Mouse (Mus musculus): ENCODE data around the gene Epha6. TPM values are rescaled to one million over a fixed set of nuclear protein-coding genes. Genes with fewer than 3 reads are reported as not detected.

The Epha6 gene
- total RNA-seq, 1 experiment from 2014 or later = 0.23 TPM

DNA sequence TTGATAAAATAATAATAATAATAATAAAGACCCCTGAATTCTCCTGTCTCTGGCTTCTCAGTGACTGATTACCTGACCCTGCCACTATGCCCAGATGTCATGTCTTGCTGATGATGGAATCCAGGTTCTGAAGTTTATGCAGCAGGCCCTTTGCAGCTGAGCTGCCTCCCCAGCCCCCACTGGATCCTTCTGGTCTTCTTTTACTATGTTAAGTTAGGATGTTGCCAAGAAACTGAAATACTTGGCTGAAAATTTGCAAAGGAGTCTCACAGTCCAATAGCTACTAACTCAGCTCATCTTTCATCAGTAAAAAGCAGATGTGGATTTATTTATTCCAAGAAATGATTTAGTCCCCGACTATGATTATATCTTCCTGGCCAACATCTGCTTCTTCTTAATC lies 861.7 kb downstream of the Epha6 start:
- no peak for ATAC-seq (ENCODE audit: extremely low read depth, insufficient number of reproducible peaks, low FRiP score, poor library complexity, severe bottlenecking)

DNA sequence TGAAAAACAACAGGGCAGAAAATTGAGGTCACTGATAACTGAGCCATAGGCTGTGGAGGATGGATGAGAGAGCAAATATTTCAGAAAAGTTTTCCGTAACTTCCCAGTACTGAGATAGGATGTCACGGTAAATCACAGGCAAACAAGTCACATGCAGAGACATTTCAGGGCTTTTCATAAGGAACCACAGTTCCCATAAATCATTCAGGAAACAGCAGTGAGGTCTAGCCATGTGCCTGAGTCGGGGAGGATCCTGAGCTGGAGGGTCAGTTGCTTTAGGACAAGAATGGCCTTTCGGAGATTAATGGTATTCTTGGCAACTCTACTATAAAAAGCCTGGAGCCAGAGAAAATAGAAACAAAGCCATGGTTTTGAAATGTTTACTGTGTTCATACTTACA lies 889.8 kb downstream of the Epha6 start:
- ATAC-seq (ENCODE audit: extremely low read depth, insufficient number of reproducible peaks, low FRiP score, poor library complexity, severe bottlenecking) = no peak

DNA sequence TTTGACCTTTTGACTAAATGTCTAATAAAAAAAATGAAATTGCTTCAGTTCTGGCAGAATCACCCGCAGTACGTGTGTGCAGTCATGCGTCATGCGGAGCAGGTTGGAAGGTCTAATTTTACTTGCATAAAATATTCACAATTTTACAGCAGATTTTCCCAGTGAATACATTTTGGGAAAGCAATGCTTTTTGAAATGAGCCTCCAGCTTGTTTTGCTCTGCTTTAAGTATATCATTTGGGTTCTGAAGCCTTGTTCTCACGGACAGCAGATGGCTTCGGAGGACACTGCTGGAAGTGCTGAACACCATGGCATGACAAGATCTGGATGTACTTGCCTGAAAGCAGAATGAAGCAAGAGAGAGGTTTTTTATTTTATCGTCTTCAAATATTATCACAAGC lies 912.1 kb downstream of the Epha6 start:
- ATAC-seq (ENCODE audit: extremely low read depth, insufficient number of reproducible peaks, low FRiP score, poor library complexity, severe bottlenecking) = no peak

DNA sequence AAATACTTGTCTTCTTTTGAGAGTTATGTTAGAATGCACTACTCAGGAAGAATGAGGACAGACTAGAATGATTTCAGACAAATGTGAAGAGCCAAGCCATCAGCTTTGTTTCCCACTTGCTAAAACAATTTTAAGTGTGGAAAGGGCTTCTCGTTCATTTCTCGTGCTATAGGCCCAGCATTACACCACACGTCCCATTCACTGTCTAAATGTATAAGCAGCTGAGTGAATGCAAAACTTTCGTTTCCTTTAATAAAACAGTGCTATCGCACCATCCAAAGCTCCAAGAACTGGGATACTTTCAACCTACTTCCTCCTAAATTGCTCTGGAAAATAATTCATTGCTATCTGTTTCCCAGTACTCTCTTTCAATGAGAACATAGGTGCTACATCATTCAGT lies 916.2 kb downstream of the Epha6 start:
- no peak for ATAC-seq (ENCODE audit: extremely low read depth, insufficient number of reproducible peaks, low FRiP score, poor library complexity, severe bottlenecking)

DNA sequence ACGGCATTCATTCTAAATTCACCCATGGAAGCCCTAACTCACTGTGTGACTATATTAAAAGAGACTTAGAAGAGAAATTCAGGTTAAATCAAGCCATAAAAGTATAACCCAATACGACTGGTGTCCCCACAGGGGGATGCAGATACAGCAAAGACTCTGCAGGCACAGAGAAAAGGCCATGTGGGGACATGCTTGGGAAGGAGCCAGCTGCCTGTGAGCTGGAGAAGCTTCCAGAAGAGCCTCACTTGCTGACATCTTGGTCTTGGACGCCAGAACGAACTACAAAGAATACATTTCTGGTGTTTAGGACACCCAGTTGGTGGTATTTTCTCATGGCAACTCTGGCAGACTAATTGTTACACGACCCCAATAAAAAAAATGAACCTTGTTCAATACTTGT lies 920.2 kb downstream of the Epha6 start:
- no peak for ATAC-seq (ENCODE audit: extremely low read depth, insufficient number of reproducible peaks, low FRiP score, poor library complexity, severe bottlenecking)

DNA sequence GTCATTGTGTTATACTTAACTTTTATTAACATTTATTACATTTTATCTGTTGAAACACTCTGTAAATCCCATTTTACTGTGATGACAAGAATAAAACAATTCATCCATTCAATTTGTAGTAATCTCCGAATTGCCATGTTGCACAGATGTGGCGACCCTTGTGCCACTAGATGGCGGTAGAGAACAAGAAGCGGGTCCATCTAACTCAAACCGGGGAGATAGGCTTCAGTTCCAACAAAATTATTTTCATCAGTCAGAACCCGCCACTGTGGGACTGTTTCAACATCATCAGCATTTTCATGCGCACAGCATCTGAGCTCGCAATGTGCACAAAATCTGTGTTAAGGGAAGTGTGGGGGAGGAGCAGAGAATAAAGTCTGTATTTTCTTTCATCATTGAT lies 921.9 kb downstream of the Epha6 start:
- peak; percentile 51; the same call in 1 of the 2 replicates for ATAC-seq (ENCODE audit: extremely low read depth, insufficient number of reproducible peaks, low FRiP score, poor library complexity, severe bottlenecking)

DNA sequence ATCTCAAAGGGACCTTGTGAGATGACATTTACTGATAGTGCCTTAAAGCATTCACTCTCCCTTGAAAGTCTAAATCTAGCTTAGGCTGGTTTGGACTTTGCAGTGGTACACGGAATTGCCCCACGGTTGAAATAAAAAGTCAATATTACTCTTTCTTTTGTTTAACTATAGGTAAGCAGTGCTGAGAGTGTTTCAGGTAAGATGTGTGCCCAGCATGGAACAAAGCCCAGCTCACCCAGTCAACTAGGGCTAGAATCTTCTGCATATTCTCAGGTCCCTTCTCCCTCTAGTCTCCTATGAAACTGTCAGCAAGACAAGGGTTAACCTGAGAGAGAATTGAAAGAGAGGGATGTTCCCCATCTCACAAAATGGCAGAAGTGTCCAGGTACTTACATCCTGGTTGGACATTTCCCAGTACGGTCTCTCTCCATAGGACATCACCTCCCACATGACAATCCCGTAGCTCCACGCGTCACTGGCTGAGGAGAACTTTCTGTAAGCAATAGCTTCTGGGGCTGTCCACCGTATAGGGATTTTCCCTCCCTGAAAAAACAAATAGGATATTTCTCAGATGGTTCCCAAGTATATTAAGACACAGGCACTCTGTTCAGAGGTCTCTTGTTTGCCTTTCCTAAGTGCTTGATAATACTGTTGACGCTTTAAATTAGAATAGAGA lies 923.0 kb downstream of the Epha6 start:
- no peak for ATAC-seq (ENCODE audit: extremely low read depth, insufficient number of reproducible peaks, low FRiP score, poor library complexity, severe bottlenecking)

DNA sequence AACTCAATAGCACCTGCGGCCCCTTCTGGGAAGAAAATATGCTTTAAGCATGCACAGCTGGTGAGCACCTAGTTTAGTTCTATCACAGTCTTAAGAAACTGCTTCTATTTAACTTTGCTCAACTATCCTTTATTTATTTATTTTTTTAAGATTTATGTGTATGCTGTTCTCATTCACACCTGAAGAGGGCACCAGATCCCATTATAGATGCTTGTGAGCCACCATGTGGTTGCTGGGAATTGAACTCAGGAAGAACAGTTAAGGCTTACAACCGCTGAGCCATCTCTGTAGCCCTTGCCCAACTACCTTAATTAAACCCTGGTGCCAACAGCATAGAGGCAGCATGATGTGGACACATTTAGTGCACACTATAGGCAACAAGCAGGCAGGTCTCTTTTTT lies 938.4 kb downstream of the Epha6 start:
- no peak for ATAC-seq (ENCODE audit: extremely low read depth, insufficient number of reproducible peaks, low FRiP score, poor library complexity, severe bottlenecking)

DNA sequence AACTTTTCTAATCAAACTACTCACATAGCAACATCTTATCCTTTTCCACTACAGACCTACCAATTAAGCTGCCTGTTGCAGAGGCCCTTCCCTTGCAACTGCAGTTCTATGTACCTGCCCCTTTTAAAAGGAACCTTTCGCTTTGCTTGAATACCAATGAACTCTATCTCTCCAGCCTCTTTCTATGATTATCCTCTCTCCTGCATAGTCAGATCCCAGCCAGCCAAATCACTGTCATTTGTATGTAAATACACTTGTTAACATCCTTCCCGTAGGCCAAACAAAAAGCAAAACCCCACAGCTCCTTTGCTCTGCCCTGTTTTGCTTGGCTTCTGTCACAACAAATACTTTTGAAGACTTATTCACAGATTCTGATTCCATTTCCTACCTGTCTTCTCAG lies 961.6 kb downstream of the Epha6 start:
- no peak for ATAC-seq (ENCODE audit: extremely low read depth, insufficient number of reproducible peaks, low FRiP score, poor library complexity, severe bottlenecking)

DNA sequence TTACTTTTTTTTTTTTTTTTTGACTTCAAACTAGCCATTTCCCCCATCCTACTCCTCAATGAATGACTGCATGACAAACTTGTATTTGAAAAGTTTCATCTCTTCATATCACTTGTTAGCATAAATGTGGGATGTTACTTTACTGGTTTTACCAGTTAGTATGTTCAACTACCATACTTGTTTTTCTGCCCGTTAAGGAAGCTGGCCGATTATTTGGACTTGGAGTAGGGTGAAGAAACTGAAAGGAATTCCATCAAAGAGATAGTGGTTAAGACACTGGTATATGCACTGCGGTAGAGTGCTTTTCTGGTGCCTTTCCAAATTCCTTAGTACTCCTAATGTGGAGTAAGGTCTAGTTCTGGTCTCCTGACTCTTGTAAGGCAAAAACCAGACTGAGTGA lies 965.3 kb downstream of the Epha6 start:
- no peak for ATAC-seq (ENCODE audit: extremely low read depth, insufficient number of reproducible peaks, low FRiP score, poor library complexity, severe bottlenecking)

DNA sequence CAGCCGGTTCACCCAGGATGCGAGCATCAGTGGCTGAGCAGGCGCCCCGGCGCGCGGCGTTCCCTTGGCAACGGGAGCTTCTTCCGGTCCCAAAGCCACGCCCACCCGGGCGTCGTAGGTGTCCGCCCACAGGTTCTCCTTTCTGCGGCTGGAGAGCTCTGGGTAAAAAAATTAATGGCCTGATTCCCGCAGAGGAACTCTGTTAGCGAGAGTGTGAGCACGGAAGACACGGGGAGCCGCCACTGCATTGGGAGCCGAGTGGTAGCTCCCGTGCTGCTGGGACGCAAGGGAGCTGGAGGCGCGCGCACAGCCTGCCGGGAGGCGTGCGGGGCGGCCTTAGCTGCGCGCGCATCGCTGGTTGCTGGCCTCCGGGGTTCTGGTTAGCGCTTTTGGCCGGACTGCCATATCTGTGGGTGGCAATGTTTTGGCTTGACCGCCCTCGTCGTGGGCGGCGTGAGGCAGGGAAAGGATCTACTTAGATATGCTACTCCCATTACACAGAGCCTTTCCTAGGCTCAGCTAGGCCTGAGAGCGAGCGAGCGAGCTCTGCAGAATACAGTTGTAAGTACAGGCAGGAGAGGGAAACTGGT lies 966.1 kb downstream of the Epha6 start, which contains the start of gene Arl6:
TSS of gene Arl6 (minus strand) at position 290 of the 590 bp plus-strand sequence.
- ATAC-seq (ENCODE audit: extremely low read depth, insufficient number of reproducible peaks, low FRiP score, poor library complexity, severe bottlenecking) = peak; percentile 97

DNA sequence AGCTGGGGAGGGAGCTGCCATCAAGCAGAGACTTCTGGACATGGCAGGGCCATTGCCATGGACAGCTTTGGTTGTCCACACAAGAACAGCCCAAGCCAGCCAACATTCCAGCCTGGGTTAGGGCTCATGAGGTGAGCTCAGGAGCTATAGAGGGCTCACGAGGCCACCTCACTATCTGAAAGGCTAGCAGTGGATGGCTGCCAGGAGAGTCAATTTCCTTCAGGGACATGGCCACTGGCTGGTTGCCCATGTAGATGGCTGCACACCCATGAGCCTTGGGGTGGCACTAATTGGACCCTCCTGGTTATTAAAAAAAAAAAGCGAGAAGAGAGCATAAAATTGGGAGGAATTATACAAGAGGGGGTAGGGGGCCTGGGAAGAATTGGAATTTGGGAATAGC lies 970.7 kb downstream of the Epha6 start:
- no peak for ATAC-seq (ENCODE audit: extremely low read depth, insufficient number of reproducible peaks, low FRiP score, poor library complexity, severe bottlenecking)

DNA sequence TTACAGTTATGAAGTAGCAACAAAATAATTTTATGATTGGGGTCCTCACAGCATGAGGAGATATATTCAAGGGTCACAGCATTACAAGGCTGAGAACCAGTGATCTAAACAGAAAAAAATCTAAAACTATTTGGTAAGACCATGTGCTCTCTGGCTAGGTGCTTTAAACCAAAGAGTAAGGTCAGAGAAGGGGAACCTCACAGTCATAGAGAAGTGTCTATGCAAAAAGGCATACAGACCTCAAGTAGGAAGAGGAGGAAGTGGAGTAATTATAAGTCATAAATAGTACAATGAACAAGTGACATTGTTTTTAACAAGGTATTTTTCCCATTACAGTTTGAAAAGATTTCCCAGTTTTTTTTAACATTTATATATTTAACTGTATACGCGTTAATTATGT lies 983.8 kb downstream of the Epha6 start:
- no peak for ATAC-seq (ENCODE audit: extremely low read depth, insufficient number of reproducible peaks, low FRiP score, poor library complexity, severe bottlenecking)

DNA sequence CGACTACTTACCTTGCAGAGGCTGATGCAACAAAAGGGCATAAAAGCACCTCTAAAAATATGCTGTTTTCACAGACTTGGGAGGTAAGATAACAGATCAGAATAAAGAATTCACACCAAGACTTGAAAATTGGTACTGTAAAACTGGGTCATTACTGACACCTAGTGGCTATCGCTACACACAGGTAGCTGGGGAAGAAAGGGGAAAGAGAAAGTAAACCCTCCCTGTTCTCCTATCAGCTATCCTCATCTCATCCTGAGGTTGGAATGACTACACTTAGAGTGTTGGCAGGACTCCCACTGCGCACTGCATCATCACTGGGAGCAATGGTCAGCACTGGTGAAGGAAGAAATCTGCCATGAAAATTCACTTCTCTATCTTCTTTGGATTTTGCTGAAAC lies 988.2 kb downstream of the Epha6 start:
- peak; percentile 93 for ATAC-seq (ENCODE audit: extremely low read depth, insufficient number of reproducible peaks, low FRiP score, poor library complexity, severe bottlenecking)

DNA sequence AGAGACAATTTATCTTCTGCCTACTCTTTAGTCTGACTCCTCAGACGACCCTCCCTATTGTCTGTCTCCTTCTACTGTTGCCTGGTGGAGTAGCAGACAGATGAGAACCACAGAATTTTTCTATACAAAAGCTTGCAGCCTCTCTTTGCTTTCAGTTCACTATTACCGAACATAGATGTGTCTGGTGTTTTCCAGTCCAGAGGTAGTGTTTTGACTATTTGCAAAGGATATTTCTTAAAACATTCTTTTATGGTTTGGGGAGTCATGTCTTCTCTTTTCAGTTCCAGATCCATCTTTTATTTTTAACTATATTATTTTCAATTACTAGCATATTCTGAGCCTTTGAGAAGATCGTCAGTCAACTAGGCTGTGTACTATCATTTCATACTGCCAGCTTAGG lies 989.7 kb downstream of the Epha6 start:
- no peak for ATAC-seq (ENCODE audit: extremely low read depth, insufficient number of reproducible peaks, low FRiP score, poor library complexity, severe bottlenecking)

DNA sequence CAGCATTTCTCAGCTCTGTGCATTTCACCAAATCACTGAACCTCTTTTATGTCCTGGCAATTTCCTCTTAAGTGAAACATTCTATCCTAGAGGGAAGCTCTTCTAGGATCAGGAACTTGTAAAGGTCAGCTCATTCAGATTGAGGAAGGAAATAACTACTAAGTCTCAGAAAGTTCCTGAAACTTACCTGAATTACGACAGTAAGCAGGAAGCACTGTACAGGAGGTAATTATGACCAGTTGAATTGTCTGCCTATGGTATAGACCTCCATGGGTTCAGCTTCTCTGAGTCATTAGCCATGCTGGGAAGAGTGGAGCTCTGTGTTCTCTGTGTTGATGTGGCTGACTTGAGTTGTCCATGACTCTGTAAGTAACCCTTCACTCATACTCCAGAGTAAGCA lies 994.6 kb downstream of the Epha6 start:
- ATAC-seq (ENCODE audit: extremely low read depth, insufficient number of reproducible peaks, low FRiP score, poor library complexity, severe bottlenecking) = no peak

DNA sequence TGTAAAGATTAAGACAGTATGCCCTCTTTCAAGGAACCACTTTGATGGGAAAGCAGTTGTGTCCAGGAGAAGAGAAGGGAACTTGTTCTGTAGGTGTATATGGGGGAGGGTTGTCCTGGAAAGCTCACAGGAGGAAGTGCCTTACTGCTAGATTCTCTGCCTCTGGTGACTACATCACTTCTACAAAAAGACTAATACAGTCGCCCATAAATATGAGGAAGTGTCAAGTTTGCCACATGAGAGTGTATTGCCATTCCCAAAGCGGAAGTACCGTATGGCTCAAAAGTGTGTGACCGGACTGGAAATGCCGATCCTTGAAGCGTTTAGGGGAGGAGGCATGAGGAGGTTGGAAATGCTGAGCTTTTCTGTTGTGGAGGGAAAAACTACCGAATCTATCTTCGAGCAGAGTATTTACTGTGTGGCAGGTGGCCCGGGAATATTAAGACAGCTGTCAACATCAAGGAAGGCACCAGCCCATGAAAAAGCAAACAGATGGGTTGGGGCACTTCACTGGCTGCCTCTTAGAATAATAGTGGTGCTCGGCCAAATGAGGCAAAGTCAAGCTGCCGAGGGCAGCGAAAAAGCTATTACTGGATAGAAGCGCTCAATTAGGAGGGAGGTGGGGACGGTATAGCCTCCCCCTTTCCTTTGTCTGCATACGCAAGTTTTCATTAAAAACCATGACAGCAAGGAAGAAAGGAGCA lies 1001.1 kb downstream of the Epha6 start:
- peak; percentile 85 for ATAC-seq (ENCODE audit: extremely low read depth, insufficient number of reproducible peaks, low FRiP score, poor library complexity, severe bottlenecking)
